ENCODE assay signal across 1 mouse cellular context in the genomic region with DNA sequence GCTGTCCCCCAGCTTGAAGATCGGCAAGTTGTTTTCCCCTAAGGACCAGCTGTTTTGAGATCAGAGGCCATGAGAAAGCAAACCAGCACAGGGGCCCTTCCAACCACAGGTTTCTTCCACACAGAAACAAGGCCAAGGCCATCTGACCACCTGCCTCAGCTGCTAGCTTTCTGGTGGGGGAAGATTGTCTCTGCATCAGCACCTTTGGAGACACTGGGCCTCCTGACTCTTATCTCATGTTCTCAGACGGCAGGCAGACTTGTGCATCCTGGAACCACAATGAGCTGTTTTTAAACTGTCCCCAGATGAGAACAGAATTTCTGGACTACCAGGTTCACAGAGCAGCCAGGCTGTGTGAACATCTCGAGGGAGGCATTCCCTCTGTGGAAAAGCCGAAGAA.
TF ChIP-seq lines count a peak whose summit lies in the region.

No protein-coding gene starts in this region.

TF ChIP-seq in MEL, 35 proteins besides CTCF, POLR2A, EP300 and RAD21 (continued from another document):
- no peak for TF ChIP-seq ZMIZ1 (IDR thresholded peaks at IDR 0.05; ENCODE audit: low read depth, low read length)
- TF ChIP-seq TAL1 (IDR thresholded peaks at IDR 0.05; ENCODE audit: low read length), result peak; percentile 68
- no peak for TF ChIP-seq MAX (IDR thresholded peaks at IDR 0.05; ENCODE audit: low read length)
- no peak for TF ChIP-seq KAT2A (conservative IDR thresholded peaks at IDR 0.05; ENCODE audit: low read depth, low read length)
- TF ChIP-seq SIN3A (IDR thresholded peaks at IDR 0.05; ENCODE audit: low read length), result no peak
- no peak for TF ChIP-seq NELFE (IDR thresholded peaks at IDR 0.05; ENCODE audit: low read depth, low read length)
- TF ChIP-seq SMC3 (IDR thresholded peaks at IDR 0.05; ENCODE audit: low read depth, low read length), result no peak
